Mouse (Mus musculus): ENCODE measurements around the gene Slc7a7.
"Not testable (repeated sequence)": the region's sequence is repeated elsewhere in the genome, so short reads cannot be mapped to it uniquely, and the experiment has no call there.

Gene Slc7a7

GRCm38 (mm10) chr14:54377166-54377565 is 40.4 kb downstream of the Slc7a7 start:
- DNase-seq (ENCODE audit: low read depth), result no peak

GRCm38 (mm10) chr14:54375916-54376315 is 41.7 kb downstream of the Slc7a7 start:
- no peak for DNase-seq (ENCODE audit: low read depth)

DNA sequence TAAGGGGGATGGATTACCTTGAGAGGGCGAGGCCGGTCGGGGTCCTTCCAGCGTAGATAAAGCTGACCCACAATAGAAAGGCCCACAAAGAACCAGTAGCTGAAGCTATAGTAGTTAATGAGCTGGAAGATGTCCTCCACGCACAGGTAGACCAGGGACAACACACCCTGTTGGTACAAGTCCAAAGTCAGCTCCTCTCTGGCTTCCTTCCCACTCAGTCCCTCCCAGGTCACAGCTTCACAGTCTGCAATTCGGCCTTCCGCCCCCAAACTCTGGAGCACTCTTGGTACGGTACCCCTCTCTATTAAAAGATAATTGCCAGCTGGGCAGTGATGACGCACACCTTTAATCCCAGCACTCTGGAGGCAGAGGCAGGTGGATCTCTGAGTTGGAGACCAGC is 44.7 kb downstream of the Slc7a7 start:
- no peak for DNase-seq (ENCODE audit: low read depth)

DNA sequence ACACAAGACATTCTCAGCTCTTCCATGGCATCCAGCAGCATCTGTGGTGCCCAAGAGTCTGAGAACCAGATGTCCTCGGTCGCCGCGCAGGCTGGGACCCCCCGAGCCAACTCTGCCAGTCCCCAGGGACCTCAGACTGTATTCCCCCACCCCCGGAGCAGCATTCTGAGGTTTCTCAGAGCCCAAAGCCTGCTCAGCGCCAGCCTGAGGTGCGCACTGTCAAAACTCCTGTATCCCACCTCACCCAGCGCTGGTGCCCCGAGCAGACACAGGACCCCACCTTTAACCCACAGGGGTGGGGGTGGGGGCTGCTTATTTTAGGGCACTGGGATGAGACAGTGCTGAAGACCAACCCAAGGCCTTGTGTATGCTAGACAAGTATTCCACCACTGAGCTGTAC is 46.1 kb downstream of the Slc7a7 start:
- no peak for DNase-seq (ENCODE audit: low read depth)

DNA sequence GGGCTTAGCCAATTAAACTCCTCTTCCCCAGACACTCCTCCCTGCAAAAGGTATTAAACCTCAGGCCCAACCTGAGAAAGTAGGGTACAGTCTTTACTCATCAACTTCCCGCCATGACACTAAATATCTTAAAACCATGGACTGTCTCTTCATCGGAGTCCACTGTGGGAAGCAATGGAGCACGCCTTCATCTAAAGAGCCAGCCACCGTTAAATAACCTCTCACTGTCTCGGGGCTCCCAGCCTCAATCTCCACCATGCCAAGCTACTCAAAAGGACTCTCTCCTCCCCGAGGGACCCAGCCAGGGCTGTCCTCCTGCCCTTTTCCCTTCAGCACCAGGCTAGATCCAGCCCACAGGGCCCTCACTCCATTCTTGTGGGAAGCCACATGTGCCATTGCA is 47.0 kb downstream of the Slc7a7 start:
- no peak for DNase-seq (ENCODE audit: low read depth)

DNA sequence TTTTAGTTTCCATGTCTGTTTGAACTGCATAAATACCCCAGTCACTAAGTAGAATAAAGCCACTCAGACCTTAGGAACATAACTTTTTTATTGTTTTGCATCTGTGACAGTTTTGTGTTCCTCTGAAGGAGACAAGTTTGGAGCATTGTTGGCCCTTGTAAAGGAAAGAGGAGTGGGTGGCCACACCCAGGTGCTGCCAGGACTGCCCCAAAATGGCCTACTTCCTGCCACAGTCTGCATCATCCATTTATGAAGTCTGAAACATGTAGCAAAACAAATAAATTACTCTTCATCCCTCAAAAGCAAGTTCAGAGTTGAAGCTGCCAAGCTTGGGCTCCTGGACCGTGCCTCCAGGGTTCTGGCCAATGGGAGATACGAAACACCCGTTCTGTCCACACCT is 48.2 kb downstream of the Slc7a7 start:
- DNase-seq (ENCODE audit: low read depth), result no peak

- no peak for DNase-seq (ENCODE audit: low read depth)
These were observed 50.0 kb downstream of the Slc7a7 start for GRCm38 (mm10) chr14:54367429-54368060.

- DNase-seq (ENCODE audit: low read depth), result no peak
These were observed 51.0 kb downstream of the Slc7a7 start for GRCm38 (mm10) chr14:54366581-54366980.

GRCm38 (mm10) chr14:54365026-54365645 is 52.4 kb downstream of the Slc7a7 start:
- DNase-seq (ENCODE audit: low read depth), result no peak

DNA sequence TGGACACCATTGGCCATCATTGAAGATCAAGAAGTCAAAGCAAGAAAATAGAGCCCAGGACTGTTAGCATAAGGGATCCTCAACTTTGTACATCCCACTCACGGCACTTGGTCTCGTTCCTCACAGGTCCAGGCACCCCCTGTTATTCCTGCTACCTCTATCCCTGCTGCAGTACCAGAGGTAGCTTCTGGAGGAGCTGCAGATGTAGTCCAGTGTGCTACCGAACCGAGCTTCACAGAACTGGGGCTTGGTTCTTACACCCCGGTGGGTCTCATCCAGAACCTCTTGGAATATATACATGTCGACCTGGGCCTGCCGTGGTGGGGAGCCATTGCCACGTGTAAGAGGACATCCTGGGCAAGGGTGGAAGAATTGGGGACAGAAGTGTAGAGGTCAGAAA is 54.4 kb downstream of the Slc7a7 start:
- DNase-seq (ENCODE audit: low read depth), result no peak

GRCm38 (mm10) chr14:54360577-54361340 is 56.8 kb downstream of the Slc7a7 start, which contains the start of gene Oxa1l:
TSS of gene Oxa1l (plus strand) at chr14:54360834.
- peak; percentile 90 for DNase-seq (ENCODE audit: low read depth)

- DNase-seq (ENCODE audit: low read depth), result no peak
These were observed 63.2 kb downstream of the Slc7a7 start for GRCm38 (mm10) chr14:54354406-54354805.

GRCm38 (mm10) chr14:54352314-54352713 is 65.3 kb downstream of the Slc7a7 start:
- no peak for DNase-seq (ENCODE audit: low read depth)

GRCm38 (mm10) chr14:54350773-54351541 is 66.6 kb downstream of the Slc7a7 start:
- not testable (repeated sequence) for DNase-seq (ENCODE audit: low read depth)

GRCm38 (mm10) chr14:54341807-54342206 is 75.8 kb downstream of the Slc7a7 start:
- DNase-seq (ENCODE audit: low read depth), result not testable (repeated sequence)

- no peak for DNase-seq (ENCODE audit: low read depth)
These were observed 76.7 kb downstream of the Slc7a7 start for GRCm38 (mm10) chr14:54340836-54341235.

DNA sequence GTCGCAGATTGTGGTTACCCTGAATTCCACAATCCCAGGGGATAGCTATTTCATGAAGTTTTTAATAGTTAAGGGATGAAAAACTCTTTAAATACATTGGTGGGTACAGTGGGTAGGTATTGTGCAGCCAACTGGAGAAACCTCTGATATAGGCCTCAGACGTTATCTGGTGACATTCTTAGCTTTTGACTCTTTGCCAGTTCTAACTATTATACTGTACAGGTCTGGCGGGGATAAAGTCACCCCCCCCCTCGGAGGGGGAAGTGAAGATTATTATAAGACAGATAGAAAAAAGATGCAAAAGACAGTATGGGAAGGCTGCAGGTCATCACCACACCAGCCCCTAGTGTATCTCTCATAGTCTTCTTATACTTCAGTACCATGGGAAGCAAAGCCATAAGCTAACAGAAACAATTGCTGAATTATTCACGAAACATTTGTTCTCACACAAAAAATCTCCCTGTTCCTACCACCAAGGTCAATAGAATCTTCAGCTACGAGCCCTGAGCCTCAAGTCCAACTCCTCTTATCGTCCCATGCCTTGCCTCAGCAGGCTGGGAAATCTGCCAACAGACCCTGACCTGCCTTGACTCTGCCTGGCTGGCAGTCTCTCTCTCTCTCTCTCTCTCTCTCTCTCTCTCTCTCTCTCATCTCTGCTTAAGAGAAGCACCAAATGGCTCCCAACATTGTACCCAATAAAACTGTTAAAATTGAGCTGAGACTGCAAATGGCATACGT is 84.0 kb downstream of the Slc7a7 start:
- no peak for DNase-seq (ENCODE audit: low read depth)

DNA sequence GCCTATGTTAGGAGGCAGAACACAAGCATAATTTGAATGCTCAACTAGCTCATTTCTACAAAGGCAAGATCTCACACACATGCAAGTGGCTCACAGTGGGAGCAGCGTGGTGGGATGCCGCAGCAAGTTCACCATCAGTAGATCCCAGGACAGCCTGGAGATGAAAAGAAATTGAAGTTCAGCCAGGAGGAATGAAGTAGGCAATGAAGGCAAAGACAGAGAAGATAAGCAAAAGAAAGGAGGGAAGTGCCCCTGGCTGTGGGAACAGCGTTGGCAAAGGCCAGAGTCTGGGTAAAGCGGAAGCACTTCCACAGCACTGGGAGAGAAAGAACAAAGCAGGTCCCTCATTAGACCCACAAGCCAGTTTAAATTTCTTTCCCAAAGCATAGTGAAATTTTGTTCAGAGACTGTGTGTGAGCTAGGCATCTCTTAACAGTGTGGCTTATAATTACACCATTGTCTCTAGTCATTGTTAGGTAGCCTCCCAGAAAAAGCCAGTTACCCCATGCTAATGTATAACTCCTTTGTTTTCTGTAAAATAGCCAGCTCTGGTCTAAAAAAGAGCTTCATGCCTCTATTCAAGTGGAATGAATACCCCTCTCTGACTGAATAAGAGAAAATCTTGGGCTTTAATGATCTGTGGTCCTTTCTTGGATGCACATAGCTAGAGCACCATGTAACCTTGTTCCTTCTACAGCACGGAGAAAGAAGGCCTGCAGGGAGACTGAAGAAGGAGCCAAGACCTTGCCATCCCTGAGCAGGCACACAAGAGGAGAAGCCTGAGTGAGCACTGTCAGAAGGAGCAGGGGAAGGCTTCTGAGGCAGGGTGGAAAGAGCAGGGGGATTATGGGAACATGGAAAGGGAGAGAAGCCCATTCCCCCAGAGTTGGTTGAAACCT is 85.2 kb downstream of the Slc7a7 start:
- no peak for DNase-seq (ENCODE audit: low read depth)

DNA sequence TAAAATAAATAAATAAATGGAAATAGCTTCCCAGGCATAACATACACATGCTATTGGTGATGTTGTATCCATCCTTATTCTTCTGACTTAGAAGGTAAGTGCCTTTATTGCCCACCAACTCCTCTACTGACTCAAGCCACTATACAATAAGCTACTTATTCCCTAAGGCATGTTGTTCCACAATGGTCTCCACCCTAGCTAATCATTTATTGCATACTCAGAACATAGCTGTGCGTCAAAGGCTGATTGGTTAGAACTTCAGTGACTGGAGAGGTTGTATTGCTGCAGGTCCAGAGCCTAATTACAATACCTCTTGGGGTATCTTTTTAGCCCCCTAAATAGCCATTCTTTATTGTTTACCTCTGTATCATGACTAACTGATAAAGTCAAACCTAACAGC is 86.4 kb downstream of the Slc7a7 start:
- no peak for DNase-seq (ENCODE audit: low read depth)

DNA sequence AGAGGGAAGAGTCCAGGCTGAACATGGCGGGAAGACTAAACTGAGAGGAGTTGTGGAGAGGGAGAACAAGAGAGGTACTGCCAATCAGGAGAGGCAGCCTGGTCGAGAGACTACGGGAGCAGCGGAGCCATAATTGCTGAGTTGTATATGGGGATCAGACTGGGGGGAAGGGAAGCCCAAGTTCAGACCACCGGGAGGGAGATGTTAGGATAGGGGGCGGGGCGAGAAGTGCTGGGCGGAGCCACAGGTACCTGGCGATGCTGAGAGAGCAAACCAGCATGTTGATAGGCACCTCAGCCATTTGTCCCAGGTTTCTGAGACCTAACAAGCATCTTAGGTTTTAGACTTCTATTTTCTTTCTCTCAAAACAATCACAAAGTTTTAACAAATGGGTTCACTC is 88.4 kb downstream of the Slc7a7 start:
- DNase-seq (ENCODE audit: low read depth), result no peak

GRCm38 (mm10) chr14:54328548-54328947 is 89.0 kb downstream of the Slc7a7 start:
- DNase-seq (ENCODE audit: low read depth), result no peak
